Mouse (Mus musculus) right cerebral cortex, postnatal 36 days (tissue): Measurements from ENCODE around the gene Eras.
A peak's percentile ranks its signal among the peaks of the same experiment; 100 is the strongest.
"Not testable (repeated sequence)": the region's sequence is repeated elsewhere in the genome, so short reads cannot be mapped to it uniquely, and the experiment has no call there.

ENCODE experiments used
- DNase-seq, 2 experiments: peaks; one replicate each; pipeline ENCODE4 v3.0.0; 2022; ENCODE audit warnings: low spot score in 2 of 2, mixed read lengths in 1 of 2

The Eras gene

GRCm38 (mm10) chrX:7910473-7910872, 17.9 kb downstream of the Eras start:
- DNase-seq = no peak

- DNase-seq = not testable (repeated sequence)
Measured at GRCm38 (mm10) chrX:7909242-7909641, 19.2 kb downstream of the Eras start, which contains the start of gene Gm10490. Gene Gm10490 (plus strand): TSS chrX:7909542.

GRCm38 (mm10) chrX:7907735-7908134, 20.7 kb downstream of the Eras start, which contains the start of gene Gm10491:
Gene Gm10491 (minus strand): TSS chrX:7907835.
- DNase-seq = no peak

GRCm38 (mm10) chrX:7904441-7904840, 24.0 kb downstream of the Eras start:
- DNase-seq = no peak

GRCm38 (mm10) chrX:7898880-7899874, 29.2 kb downstream of the Eras start, which contains the start of the genes Pqbp1 and Timm17b:
Gene Pqbp1 (minus strand): TSS chrX:7899269.
Gene Timm17b (plus strand): TSS chrX:7899357.
- peak; percentile 85 to 91 for DNase-seq

- no peak for DNase-seq
Measured at GRCm38 (mm10) chrX:7898211-7898610, 30.2 kb downstream of the Eras start.

GRCm38 (mm10) chrX:7883841-7884567, 44.4 kb downstream of the Eras start, which contains the start of gene Slc35a2:
Gene Slc35a2 (plus strand): TSS chrX:7884028.
- peak; percentile 75 to 81 for DNase-seq

- DNase-seq = peak; percentile 34 to 65
Measured at GRCm38 (mm10) chrX:7879819-7880218, 48.6 kb downstream of the Eras start.

GRCm38 (mm10) chrX:7878495-7878894, 49.9 kb downstream of the Eras start:
- DNase-seq = no peak

- peak; percentile 80 for DNase-seq
Measured at GRCm38 (mm10) chrX:7878007-7878419, 50.4 kb downstream of the Eras start, which contains the start of gene Pim2. Gene Pim2 (plus strand): TSS chrX:7878262.
